Mouse (Mus musculus): Measurements from ENCODE around the gene Cdc42bpa. TPM values are rescaled to one million over a fixed set of nuclear protein-coding genes. Genes with fewer than 3 reads are reported as not detected.

Cdc42bpa gene
- total RNA-seq, 1 experiment from 2014 or later: 2.0 TPM

DNA sequence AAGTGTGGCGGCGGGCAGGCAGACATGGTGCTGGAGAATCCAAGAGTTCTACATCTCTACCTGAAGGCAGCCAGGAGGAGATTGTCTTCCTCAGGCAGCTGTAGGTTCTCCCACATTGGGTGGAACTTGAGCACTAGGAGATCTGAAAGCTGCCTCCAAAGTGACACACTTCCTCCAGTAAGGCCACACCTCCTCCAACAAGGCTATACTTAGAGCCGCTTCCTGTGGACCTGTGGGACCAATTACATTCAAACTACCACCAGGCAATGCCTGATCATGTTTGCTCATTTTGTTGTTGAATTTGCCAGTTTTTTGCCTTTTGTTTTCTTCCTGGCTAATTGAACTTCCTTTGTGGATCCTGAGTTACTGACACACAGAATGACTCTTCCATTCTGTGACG lies 187.8 kb downstream of the Cdc42bpa start:
- ATAC-seq (replicated peaks; ENCODE audit: insufficient number of reproducible peaks, low FRiP score, low TSS enrichment, poor library complexity, severe bottlenecking): no peak

DNA sequence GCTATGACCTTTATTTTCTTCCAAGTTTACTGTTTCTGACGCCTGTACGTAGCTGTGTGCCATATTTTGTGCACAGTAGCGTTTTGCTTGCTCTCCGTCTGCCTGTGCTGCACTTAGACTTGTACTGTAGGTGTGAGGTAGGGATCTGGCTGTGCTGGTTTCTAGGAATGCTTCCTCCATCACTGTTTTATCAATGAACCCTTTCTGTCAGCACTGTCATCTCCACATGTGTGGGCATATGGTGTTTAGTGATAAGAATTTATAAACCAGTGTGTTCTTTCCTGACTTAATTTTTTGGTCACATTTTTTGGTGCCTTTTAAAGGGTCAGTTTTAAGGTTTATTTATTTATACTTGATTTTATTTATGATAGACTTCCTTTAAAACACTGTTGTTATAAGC lies 188.3 kb downstream of the Cdc42bpa start:
- ATAC-seq (replicated peaks; ENCODE audit: insufficient number of reproducible peaks, low FRiP score, low TSS enrichment, poor library complexity, severe bottlenecking): no peak

DNA sequence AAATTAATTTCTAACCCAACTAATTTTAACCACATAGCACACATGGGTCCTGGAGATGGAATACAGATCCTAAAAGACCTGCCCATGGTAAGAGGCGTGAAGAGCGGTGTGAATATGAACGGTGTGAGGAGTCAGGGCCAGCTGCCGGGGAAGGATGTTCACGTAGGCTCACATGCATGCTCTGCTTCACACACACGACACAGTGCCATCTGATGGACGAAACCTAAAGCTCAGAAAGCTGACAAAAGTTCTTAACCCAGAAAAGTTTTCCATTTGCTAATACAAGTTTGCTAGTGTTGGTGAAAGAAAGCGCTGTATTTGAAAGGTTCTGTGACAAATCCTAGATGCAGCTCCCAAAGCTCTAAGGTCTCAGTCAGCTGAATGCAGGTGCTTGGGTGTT lies 190.9 kb downstream of the Cdc42bpa start:
- no peak for ATAC-seq (replicated peaks; ENCODE audit: insufficient number of reproducible peaks, low FRiP score, low TSS enrichment, poor library complexity, severe bottlenecking)

DNA sequence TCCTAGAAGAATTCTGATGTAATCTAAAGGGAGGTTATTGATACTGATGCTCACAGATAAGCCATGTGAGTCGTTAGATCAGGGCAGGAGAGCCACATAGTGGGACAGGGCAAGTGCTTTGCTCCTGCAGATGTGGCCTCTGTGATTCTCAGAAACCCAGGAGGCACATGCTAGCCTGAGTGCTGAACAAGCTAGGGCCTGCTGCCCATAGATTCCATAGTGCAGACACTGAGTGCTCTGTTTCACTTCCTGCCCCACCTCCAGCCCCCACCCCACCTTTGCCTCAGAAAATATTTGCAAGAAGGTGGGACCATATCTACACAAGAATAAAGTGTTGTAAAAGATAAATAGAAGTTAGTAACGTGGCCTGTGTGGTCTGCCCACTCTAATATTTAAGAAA lies 198.4 kb downstream of the Cdc42bpa start:
- ATAC-seq (replicated peaks; ENCODE audit: insufficient number of reproducible peaks, low FRiP score, low TSS enrichment, poor library complexity, severe bottlenecking): no peak

DNA sequence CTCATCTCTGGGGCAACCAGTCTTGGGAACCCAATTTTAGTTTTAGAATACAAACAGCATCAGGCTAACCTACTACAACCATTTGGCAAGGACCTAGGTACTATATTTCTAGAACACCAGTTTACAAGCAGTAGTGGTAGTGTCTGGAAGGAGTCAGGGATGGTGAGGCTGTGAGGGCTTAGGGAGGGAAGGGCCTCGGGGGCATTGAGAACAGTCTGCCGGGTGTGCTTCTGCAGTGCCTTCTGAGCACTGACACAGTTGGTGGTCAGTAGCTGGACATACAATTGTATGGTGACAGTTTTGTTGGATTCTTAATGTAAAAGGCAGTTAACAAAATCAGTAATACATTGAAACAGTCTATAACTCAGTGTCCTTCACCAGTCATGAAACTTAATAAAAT lies 200.3 kb downstream of the Cdc42bpa start:
- no peak for ATAC-seq (replicated peaks; ENCODE audit: insufficient number of reproducible peaks, low FRiP score, low TSS enrichment, poor library complexity, severe bottlenecking)

DNA sequence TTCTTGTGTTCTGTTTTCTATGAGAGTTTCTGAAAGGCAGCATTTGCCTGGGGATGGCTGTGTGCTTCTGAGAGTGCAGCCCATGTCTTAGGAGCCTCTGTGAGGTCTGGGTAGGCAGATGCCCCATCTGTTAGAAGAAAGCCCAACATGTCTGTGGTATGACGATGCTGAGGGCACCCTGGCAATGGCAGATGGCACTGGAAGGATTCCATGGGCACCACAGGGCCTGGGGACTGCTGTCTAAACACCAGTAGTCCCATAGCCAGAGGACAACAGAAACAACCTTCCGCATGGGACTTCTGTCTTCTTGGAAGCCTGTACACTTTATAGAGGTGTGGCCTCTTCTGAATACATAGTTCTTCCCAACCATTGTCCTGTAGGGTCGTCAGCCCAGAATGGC lies 200.9 kb downstream of the Cdc42bpa start:
- no peak for ATAC-seq (replicated peaks; ENCODE audit: insufficient number of reproducible peaks, low FRiP score, low TSS enrichment, poor library complexity, severe bottlenecking)

DNA sequence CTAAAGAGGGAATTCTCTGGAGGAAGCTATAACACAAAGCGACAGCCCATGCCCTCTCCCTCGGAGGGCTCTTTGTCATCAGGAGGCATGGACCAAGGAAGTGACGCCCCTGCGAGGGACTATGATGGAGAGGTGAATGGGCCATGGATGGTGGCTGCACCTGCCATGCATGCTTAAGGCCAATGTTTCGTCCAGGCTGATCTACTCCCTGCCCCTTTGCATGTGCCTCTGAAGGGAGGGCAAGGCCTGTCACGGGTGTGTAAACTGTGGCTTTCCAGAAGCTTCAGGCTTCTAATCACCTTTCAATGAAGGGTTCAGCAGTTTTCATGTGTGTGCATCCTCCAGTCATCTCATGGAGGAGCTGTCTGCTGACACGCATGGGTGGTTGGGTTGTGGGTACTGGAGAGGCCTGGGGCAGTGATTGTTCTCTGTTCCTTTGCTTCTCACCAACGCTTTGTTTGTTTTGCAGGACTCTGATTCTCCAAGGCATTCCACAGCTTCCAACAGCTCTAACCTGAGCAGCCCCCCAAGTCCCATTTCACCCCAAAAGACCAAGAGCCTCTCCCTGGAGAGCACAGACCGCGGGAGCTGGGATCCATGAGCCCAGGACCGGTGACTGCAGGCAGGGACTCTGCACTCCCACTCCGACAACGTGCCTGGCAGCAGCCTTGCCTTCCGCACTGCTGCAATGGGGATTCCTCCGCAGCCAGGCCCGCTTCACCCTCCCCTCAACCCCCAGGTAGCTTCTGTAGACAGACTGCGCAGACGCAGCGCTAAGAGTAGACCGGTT lies 201.5 kb downstream of the Cdc42bpa start:
- ATAC-seq (replicated peaks; ENCODE audit: insufficient number of reproducible peaks, low FRiP score, low TSS enrichment, poor library complexity, severe bottlenecking): no peak

DNA sequence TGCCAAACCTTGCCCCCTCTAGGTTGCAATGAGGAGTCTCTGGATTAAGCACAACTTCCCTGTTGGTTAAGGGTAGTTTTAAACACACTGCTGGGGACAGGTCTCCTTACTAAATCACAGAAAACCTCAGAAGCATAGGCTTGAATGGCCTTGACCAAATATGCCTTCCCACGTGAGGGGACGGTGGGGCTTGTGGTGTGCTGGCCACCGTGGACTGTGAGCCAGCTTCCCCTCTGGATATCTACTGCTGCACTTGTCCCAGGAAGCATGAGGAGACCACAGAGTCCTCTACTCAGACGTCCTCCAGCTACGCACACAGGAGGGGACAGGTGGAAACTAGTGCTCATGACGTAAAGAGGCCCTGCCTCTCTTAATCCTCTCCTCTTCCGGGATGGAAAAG lies 202.7 kb downstream of the Cdc42bpa start:
- no peak for ATAC-seq (replicated peaks; ENCODE audit: insufficient number of reproducible peaks, low FRiP score, low TSS enrichment, poor library complexity, severe bottlenecking)

DNA sequence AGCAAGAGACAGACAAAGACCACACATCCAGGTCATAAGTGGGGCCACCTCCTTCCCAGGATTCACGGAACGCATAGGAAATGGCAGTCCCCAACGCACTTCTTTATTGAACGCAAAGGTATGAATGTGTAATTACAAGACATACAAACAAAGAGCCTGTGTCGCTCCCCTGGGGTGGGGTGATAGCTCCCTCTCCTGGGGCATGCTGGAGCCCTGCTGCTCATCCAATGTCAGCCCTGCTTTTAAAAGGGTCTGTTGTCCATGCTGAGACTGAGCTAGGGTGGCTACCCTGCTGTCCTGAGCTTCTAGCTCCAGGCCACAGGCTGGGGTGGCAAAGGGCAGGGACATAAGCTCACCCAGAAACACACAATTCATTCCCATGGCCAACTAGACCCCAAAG lies 206.3 kb downstream of the Cdc42bpa start:
- ATAC-seq (replicated peaks; ENCODE audit: insufficient number of reproducible peaks, low FRiP score, low TSS enrichment, poor library complexity, severe bottlenecking): no peak

DNA sequence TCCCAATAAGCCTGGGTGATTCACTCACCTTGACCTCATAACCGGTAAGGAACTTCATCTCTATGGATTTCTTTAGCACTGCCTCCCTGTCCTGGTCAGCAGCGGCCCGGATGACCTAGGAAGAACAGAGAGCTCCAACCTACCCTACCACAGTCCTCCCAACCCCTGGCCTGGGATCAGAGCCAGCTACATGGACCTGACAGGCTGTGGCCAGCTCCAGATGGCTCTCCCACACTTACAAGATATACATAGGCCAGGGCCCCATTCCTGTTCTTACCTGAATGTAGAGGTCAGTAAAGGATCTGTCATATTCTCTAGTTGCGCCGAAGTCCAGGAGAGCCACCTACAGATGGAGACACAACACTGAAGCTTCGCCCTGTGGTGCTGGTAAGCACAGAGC lies 208.0 kb downstream of the Cdc42bpa start:
- no peak for ATAC-seq (replicated peaks; ENCODE audit: insufficient number of reproducible peaks, low FRiP score, low TSS enrichment, poor library complexity, severe bottlenecking)

DNA sequence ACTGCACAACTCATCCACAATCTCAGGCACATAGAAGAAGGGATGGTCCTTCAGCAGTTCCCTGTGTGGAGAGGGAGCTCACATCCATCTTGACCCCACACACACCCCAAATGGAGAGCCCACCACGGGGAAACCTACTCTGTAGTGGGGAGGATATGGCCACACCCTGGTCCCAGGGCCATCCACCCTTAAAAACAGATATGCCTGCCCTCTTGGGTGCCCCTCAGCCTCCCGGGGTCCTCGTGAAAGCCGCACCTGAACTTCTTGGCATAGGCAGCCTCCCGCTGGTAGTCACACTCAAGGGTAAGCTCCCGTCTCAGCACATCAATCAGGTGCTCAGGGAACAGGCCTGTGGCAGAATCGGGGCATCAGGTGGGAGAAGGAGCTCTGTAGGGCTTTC lies 208.9 kb downstream of the Cdc42bpa start:
- no peak for ATAC-seq (replicated peaks; ENCODE audit: insufficient number of reproducible peaks, low FRiP score, low TSS enrichment, poor library complexity, severe bottlenecking)

DNA sequence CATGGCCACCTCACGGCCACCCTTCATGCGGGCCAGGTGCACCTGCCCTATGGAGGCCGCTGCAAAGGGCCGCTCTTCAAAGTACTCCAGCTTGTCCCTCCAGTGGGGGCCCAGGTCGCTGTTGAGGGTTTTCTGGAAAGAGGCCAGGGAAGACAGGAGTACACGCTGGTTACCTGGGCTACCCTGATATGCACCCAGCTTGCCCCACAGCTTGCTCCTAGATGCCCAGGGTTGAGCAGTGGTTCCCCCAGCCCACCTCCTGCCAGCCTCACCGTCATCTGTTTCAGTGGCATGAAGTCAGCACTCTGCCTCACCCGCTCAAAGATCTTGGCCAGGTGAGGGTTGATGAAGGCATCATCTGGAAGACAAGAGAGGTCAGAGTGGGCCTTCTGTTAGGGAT lies 209.8 kb downstream of the Cdc42bpa start:
- no peak for ATAC-seq (replicated peaks; ENCODE audit: insufficient number of reproducible peaks, low FRiP score, low TSS enrichment, poor library complexity, severe bottlenecking)

DNA sequence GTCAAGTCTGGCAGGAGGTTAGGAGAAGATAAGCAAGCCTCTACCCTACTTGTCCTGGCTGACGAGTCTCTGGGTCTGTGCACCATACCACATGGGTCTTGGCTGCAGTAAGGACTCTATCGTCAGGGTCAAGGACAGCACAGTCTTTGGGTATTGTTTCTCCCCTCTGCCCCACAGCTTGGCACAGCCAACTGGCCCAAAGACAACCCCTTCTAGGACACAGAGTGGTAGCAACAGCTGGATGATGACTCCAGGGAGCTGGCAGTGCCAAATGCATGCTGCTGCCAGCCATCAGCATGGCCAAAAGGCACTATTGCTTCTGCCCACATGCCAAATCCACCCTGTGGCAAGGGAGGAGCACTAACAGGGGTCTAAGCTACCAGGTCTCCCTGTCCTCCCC lies 211.6 kb downstream of the Cdc42bpa start:
- ATAC-seq (replicated peaks; ENCODE audit: insufficient number of reproducible peaks, low FRiP score, low TSS enrichment, poor library complexity, severe bottlenecking): no peak

DNA sequence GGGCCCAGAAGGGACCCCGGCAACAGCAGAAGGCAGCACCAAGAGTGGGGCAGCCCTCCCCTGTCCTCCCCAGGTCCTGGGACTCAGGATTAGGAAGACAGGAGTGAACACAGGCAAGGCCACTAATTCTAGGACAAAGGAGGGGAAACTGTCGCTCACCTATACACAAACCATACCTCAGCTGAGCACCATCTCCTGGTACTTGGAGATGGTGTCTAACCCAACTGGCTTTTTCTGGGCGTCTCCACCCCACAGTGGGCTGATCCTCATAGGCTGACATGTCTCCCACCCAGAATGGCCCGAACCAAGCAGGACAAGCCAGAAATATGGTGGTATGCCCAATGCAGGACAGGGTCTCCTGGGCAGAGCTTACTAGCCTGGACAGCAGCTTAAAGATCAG lies 212.3 kb downstream of the Cdc42bpa start:
- ATAC-seq (replicated peaks; ENCODE audit: insufficient number of reproducible peaks, low FRiP score, low TSS enrichment, poor library complexity, severe bottlenecking): no peak

DNA sequence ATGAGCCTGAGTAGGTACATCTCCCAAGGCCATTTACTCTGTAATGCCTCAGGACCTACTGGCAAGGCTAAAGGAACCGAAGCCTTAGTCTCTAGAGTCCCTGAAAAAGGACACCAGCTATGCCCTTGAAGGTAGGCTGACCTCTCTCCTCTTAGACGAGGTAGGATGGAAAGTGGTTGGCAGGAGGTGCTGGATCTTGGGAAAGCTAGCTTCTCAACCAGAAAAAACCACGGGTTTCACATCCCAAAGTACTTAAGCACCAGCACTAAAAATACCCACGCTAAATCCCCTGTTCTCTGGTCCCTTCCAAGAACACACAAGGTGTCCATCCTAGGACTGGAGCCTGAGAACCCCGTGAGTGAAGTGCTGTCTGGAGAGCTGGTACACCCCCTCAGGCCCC lies 212.7 kb downstream of the Cdc42bpa start:
- ATAC-seq (replicated peaks; ENCODE audit: insufficient number of reproducible peaks, low FRiP score, low TSS enrichment, poor library complexity, severe bottlenecking): no peak

DNA sequence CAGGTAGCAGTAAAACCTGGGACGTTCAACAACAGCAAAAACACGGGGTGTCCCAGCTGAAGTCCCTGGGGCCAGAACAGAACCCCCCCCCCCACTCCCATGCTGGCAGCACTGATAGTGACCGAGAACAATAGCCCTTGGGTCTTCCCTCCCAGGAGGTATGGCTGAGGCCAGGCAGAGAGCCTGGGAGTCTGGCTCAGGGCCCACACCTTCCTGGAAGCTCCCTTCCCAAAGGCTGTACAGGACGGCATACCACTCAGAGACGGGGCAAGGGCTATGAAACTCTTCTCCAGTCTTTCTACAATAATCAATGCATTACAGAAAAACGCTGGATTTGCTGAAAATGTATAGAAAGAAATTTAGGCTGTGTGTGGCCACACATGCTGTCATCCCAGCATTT lies 214.4 kb downstream of the Cdc42bpa start:
- no peak for ATAC-seq (replicated peaks; ENCODE audit: insufficient number of reproducible peaks, low FRiP score, low TSS enrichment, poor library complexity, severe bottlenecking)

DNA sequence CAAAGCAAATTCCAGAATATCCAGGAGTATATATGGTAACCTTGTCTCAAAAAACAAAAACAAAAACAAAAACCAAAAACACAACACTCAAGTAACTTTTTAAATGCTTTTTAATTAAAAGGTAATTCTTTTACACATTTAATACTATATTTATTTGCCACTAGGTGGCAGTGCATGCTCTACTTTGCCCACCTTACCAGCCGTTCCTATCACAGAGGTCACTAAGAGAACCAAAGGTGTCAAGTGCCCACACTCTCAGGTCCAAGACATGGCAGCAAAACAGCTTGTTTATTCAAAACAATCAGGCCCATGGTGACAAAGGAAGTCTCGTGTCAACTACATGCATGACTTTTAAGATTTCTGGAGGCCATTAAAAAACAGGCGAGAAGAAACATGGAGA lies 214.9 kb downstream of the Cdc42bpa start:
- ATAC-seq (replicated peaks; ENCODE audit: insufficient number of reproducible peaks, low FRiP score, low TSS enrichment, poor library complexity, severe bottlenecking): no peak

DNA sequence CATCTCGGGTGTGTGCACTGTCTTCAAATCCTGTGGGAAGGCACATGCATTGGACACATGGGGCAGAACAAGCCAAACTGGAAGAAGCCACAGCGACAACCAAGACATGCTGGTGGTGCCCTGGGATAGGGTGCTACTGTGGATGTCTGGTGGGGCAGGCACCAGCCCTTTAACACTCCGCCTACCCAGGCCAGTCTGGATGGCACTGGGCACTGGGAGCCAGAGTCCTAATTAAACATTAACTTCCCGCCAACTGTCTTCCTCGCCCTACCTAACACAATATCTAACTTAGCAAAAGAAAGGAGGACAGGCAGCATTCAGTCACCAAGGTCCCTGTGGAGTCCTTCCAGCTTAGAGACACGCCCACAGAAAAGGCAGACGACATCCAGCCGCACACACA lies 215.4 kb downstream of the Cdc42bpa start:
- ATAC-seq (replicated peaks; ENCODE audit: insufficient number of reproducible peaks, low FRiP score, low TSS enrichment, poor library complexity, severe bottlenecking): no peak

DNA sequence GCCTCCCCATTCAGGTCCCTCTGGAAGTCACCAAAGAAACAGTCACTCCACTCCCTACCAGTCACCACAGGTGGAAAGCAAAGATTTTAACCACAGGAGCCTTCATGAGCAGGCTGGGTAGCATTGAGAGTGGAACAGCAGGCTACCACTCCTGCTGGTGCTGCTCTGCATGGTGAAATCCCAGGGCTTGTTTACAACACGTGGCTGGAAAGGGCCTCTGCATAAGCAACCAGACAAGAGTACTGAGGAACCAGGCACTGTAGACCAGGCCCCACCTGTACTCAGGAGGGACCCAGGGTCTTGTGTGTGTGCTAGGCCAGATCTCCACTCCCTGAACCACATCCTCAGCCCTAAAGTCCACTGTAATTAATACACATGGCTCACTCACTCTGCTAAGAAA lies 216.5 kb downstream of the Cdc42bpa start:
- ATAC-seq (replicated peaks; ENCODE audit: insufficient number of reproducible peaks, low FRiP score, low TSS enrichment, poor library complexity, severe bottlenecking): no peak

DNA sequence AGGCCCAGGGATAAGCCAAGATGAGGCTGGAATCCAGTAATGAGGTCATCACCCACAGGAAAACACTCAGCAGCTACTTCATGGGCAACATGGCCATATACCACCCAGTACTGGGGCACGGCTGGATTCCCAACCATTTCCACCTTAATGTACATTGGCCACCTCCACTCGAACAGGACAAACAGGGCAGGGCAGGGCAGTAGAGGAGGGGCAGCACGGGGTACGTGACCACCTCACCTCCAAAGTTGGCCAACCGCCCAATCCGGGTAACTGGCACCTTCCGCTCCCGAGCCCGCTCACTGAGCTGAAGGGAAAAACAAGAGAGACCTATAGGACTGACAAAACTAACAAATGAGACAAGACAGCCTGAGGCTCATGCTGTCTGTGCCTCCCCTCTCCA lies 218.1 kb downstream of the Cdc42bpa start:
- ATAC-seq (replicated peaks; ENCODE audit: insufficient number of reproducible peaks, low FRiP score, low TSS enrichment, poor library complexity, severe bottlenecking): no peak

DNA sequence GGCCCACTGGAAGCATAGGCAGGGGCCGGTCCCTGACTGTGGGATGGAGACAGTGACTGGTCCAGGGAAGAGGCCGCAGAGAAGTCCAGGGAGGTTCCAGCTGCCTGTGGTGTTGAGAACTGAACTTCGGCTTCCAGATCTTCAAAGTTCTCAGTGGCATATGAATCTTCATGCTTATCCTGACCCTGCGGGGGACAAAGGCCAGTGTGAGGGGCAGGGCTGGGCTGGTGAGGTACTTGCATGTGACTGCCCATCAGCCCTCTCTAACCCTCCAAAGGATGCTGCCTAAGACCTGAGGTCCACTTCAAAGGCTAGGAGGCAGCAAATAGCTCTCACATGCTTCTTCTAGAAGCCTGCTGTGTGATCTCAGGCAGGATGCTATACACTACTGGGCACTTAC lies 218.8 kb downstream of the Cdc42bpa start:
- no peak for ATAC-seq (replicated peaks; ENCODE audit: insufficient number of reproducible peaks, low FRiP score, low TSS enrichment, poor library complexity, severe bottlenecking)
